Mouse (Mus musculus) neural tube, embryonic 15.5 days (tissue): Measurements from ENCODE around the gene Vcp. TPM values are rescaled to one million over a fixed set of nuclear protein-coding genes. Genes with fewer than 3 reads are reported as not detected.
"Not testable (repeated sequence)": the region's sequence is repeated elsewhere in the genome, so short reads cannot be mapped to it uniquely, and the experiment has no call there.

Experiments used
- ATAC-seq: fragments of 200-750 bp; cut with Nextera tagmentation; 2 replicates; pipeline ENCODE4 v1.8.0; 2017; ENCODE audit warnings: mild to moderate bottlenecking, moderate TSS enrichment, moderate library complexity; ENCODE audit not compliant: low FRiP score
- H3K27ac ChIP-seq: fragments of 300-500 bp; sonication (generic); replicated peaks from 2 replicates; pipeline ENCODE4 v1.5.1; 2015; ENCODE audit warnings: mild to moderate bottlenecking, inconsistent platforms
- H3K27me3 ChIP-seq: fragments of 300-500 bp; sonication (generic); replicated peaks from 2 replicates; pipeline ENCODE4 v1.6.1; 2015; ENCODE audit warnings: inconsistent platforms
- H3K36me3 ChIP-seq: fragments of 300-500 bp; sonication (generic); 2 replicates; pipeline ENCODE4 v1.6.1; 2015; ENCODE audit warnings: inconsistent platforms
- H3K4me1 ChIP-seq: fragments of 300-500 bp; sonication (generic); 2 replicates; pipeline ENCODE4 v1.6.1; 2015; ENCODE audit warnings: inconsistent platforms
- H3K4me2 ChIP-seq: fragments of 300-500 bp; sonication (generic); 2 replicates; pipeline ENCODE4 v1.6.1; 2015; ENCODE audit warnings: inconsistent platforms, mild to moderate bottlenecking, moderate library complexity
- H3K4me3 ChIP-seq: fragments of 300-500 bp; sonication (generic); replicated peaks from 2 replicates; pipeline ENCODE4 v1.5.1; 2015; ENCODE audit warnings: mild to moderate bottlenecking, inconsistent platforms
- H3K9ac ChIP-seq: fragments of 300-500 bp; sonication (generic); replicated peaks from 2 replicates; pipeline ENCODE4 v1.6.1; 2015; ENCODE audit warnings: mild to moderate bottlenecking, inconsistent platforms
- H3K9me3 ChIP-seq: fragments of 300-500 bp; sonication (generic); replicated peaks from 2 replicates; pipeline ENCODE4 v1.6.1; 2016; ENCODE audit warnings: inconsistent platforms
- WGBS: fragments of 180-500 bp; shearing (Covaris S2); methylation state at CpG from one replicate; pipeline ENCODE4 v1.1.7; 2015; ENCODE audit warnings: mixed read lengths; 5-methylcytosine and 5-hydroxymethylcytosine counted together
- polyA plus RNA-seq: library from polyadenylated mRNA; unstranded; fragments of >200 nt; fragmentation: Nextera tagmentation; extraction: Ambion mirVana; gene quantifications from 2 replicates; pipeline ENCODE4 v1.2.1, GENCODE M21; 2015

Gene Vcp
- 477 and 496 TPM in 2 replicates for polyA plus RNA-seq

GRCm38 (mm10) chr4:43000141-43000986 is at the start of gene Vcp:
Gene Vcp, minus strand, starts transcription at chr4:43000507.
- under 1% methylated on average over 48 of the region's 56 CpGs for WGBS
- not testable (repeated sequence) for H3K27me3 ChIP-seq, H3K9me3 ChIP-seq, H3K36me3 ChIP-seq
- peak; percentile 99 for ATAC-seq
- peaks cover 28% of the 10 kb centered on the region for H3K4me1 ChIP-seq
- peak within 1 kb of the TSS; percentile 97 for H3K4me3 ChIP-seq
- peak within 1 kb of the TSS; percentile 98 for H3K27ac ChIP-seq
- H3K4me2 ChIP-seq, result peak within 1 kb of the TSS; percentile 79
- peak within 1 kb of the TSS; percentile 97 for H3K9ac ChIP-seq

GRCm38 (mm10) chr4:43047231-43047630 is 46.9 kb upstream of the Vcp start:
- H3K36me3 ChIP-seq, result no peaks in the 10 kb centered on the region
- 6% methylated on average over 5 of the region's 5 CpGs for whole genome bisulfite sequencing
- peak overlapping the region; percentile 11; the same call in 1 of the 2 replicates for H3K4me2 ChIP-seq
- no peaks in the 10 kb centered on the region for H3K9me3 ChIP-seq
- H3K9ac ChIP-seq, result no peak overlapping the region
- peaks cover 33% of the 10 kb centered on the region for H3K4me1 ChIP-seq
- no peak overlapping the region for H3K4me3 ChIP-seq
- no peaks in the 10 kb centered on the region for H3K27me3 ChIP-seq
- H3K27ac ChIP-seq, result no peak overlapping the region
- ATAC-seq, result no peak

GRCm38 (mm10) chr4:43046607-43047006 is 46.3 kb upstream of the Vcp start:
- Histone ChIP-seq H3K4me1 (peaks cover 33% of the 10 kb centered on the region), H3K27ac (no peak overlapping the region), H3K9me3 (no peaks in the 10 kb centered on the region), H3K4me2 (peak overlapping the region; percentile 88), H3K9ac (no peak overlapping the region), H3K36me3 (no peaks in the 10 kb centered on the region), H3K27me3 (no peaks in the 10 kb centered on the region), H3K4me3 (no peak overlapping the region)
- WGBS, result 63% methylated on average over 5 of the region's 5 CpGs
- no peak for ATAC-seq

DNA sequence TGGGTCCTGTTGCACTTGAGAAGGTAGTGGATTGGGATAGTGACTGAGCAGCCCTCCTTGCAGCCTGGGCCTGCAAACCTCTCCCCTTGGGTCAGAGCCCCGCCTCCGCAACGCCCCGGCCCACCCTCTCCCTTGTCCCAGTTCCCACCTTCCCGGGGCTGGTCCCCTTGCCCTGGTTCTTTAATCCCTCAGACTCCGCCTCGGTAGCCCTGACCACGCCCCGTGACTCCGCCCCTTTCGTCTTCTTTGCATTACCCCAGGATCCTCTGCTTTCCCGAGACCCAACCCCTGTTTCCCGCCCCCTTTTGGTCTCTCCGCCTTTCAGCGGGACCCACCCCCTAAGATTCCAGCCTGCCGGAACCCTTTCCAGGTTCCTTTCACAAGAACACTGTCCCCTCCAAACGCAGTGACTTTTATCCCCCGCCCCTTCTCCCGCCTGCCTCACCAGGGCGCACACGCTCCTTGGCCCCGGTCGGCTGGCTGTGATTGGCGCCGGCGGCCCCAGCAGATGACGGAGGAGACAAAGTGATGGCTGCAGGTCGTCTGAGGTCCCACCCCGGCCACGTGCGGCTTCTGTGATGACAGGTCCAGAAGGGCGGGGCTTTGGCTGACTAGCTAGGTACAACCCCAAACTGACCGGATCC is 45.5 kb upstream of the Vcp start, which contains the start of gene Fam214b:
TSS of gene Fam214b (minus strand) at position 562 of the 644 bp plus-strand sequence.
- no peaks in the 10 kb centered on the region for H3K36me3 ChIP-seq
- ATAC-seq, result peak; percentile 93
- peak within 1 kb of the TSS; percentile 63 for H3K4me3 ChIP-seq
- H3K4me2 ChIP-seq, result peak within 1 kb of the TSS; percentile 88
- WGBS, result under 1% methylated on average over 32 of the region's 33 CpGs
- peak within 1 kb of the TSS; percentile 62 for H3K9ac ChIP-seq
- no peaks in the 10 kb centered on the region for H3K9me3 ChIP-seq
- peaks cover 38% of the 10 kb centered on the region for H3K4me1 ChIP-seq
- no peaks in the 10 kb centered on the region for H3K27me3 ChIP-seq
- H3K27ac ChIP-seq, result peak within 1 kb of the TSS; percentile 75

DNA sequence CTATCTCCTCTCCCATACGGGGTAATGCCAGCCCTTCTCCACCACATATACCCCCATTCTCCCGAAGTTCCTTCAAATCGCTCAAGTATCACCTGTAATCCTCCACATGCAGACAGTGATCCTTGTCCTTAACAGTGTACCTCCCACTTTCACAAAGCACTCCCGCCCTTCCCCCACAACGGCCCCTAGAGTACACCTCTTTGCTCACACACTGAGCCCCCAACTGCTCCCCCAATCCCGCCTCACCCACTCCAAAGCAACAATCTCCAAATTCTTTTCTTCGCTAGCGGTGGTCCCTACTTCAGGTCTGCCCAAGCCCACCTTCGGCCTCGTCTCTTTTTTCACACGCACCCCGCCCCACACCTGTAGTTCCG is 45.0 kb upstream of the Vcp start:
- peak; percentile 13 for ATAC-seq
- Histone ChIP-seq H3K27ac (peak overlapping the region; percentile 75), H3K27me3 (no peaks in the 10 kb centered on the region), H3K9me3 (no peaks in the 10 kb centered on the region), H3K36me3 (no peaks in the 10 kb centered on the region), H3K4me2 (peak overlapping the region; percentile 88), H3K4me3 (peak overlapping the region; percentile 63), H3K4me1 (peaks cover 42% of the 10 kb centered on the region), H3K9ac (peak overlapping the region; percentile 62)
- 4% methylated on average over 13 of the region's 13 CpGs for WGBS

DNA sequence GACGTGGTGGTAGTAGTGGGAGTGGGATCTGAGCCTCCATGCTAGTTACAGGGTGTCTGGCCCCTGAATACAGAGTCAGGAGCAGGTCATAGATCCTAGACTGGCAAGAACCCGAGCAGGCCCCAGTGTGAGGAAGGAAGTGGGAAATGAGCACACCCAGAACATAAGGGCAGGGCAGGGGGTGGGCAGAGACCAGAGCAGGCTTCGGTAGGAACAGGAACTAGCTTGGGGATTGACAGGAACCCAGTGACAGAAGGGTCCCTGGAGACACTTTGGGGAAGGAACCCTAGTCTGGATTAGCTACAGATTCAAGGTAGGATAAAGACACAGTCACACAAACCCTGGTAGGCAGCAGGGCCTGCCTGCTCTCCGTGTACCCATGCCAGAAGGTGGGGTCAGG is 44.4 kb upstream of the Vcp start:
- Histone ChIP-seq H3K4me1 (peaks cover 42% of the 10 kb centered on the region), H3K4me2 (peak overlapping the region; percentile 88), H3K9me3 (no peaks in the 10 kb centered on the region), H3K27ac (peak overlapping the region; percentile 75), H3K9ac (peak overlapping the region; percentile 62), H3K36me3 (no peaks in the 10 kb centered on the region), H3K4me3 (peak overlapping the region; percentile 63), H3K27me3 (no peaks in the 10 kb centered on the region)
- 1% methylated on average over 4 of the region's 4 CpGs for WGBS
- no peak for ATAC-seq

DNA sequence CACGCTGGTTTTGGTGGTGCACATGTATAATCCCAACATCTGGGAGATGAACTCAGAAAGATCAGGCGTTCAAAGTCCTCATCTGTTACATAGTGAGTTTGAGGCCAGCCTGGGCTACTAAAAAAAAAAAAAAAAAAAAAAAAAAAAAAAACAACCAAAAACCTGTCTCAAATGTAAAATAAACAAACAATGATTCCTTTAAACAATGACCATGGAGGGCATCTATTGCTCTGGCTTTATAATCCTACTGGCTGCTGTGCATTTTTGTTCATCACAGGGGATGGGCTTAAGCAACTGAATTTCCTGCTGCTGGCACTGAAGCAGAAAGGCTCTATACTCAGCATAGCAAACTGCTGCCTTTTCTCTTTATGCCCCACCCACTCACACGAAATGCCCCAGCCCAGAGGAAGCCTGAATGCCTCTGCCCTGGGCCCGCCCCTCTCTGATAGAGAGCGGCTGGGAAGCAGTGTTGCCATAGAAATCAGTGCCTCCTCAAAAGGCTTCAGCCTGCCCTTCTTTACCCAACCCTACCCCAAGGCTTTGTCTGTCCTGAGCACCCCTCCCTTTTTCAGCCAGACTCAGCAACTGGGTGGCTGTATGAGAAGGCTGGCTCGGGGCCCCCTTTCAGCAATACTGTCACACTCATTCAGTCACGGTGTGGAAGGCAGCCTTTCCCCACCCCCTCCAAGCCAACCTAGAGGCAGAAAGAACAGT is 43.5 kb upstream of the Vcp start:
- Histone ChIP-seq H3K4me3 (peak overlapping the region; percentile 63), H3K4me1 (peaks cover 51% of the 10 kb centered on the region), H3K4me2 (peak overlapping the region; percentile 88), H3K36me3 (no peaks in the 10 kb centered on the region), H3K9ac (no peak overlapping the region; the same call in 1 of the 2 replicates), H3K27me3 (no peaks in the 10 kb centered on the region), H3K9me3 (no peaks in the 10 kb centered on the region), H3K27ac (peak overlapping the region; percentile 75)
- 11% methylated on average over 7 of the region's 7 CpGs for WGBS
- peak; percentile 23 for ATAC-seq

GRCm38 (mm10) chr4:43040881-43041547 is 40.7 kb upstream of the Vcp start:
- H3K9me3 ChIP-seq, result no peaks in the 10 kb centered on the region
- peak overlapping the region; percentile 39; the same call in 1 of the 2 replicates for H3K27ac ChIP-seq
- H3K36me3 ChIP-seq, result peaks cover 7% of the 10 kb centered on the region
- no peak overlapping the region for H3K9ac ChIP-seq
- H3K4me3 ChIP-seq, result no peak overlapping the region
- H3K4me1 ChIP-seq, result peaks cover 64% of the 10 kb centered on the region
- no peak for ATAC-seq
- H3K4me2 ChIP-seq, result 0 out of 2 replicates have a peak overlapping the region, but pooled peaks have one; percentile 88
- WGBS, result 58% methylated on average over 9 of the region's 9 CpGs
- no peaks in the 10 kb centered on the region for H3K27me3 ChIP-seq

DNA sequence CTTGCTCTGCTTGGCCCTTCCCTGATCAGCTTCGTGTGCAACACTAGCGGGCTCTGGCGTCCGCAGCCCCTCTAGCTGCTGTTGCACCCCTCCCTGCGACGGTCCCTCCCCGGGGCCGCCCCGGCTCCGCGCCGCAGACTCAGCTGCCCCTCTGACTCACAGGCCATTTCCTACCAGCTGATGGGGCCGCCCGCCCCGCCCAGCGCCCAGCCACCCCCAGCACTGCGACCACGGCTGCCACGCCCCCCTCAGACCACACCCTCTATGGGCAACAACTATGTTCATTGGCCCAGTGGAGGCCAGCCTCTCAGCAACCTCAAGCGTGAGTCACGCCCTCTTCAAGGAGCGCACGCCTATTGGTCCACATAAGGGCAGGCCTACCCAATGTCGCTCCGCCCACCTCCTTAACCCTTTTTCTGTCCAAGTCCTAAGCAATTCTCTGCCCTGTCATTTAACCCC is 39.8 kb upstream of the Vcp start:
- Histone ChIP-seq H3K4me2 (peak overlapping the region; percentile 88), H3K4me1 (peaks cover 59% of the 10 kb centered on the region), H3K9ac (peak overlapping the region; percentile 83), H3K27ac (peak overlapping the region; percentile 82), H3K9me3 (no peaks in the 10 kb centered on the region), H3K4me3 (peak overlapping the region; percentile 82), H3K27me3 (no peaks in the 10 kb centered on the region), H3K36me3 (peaks cover 15% of the 10 kb centered on the region)
- 1% methylated on average over 25 of the region's 25 CpGs for WGBS
- ATAC-seq, result peak; percentile 95

GRCm38 (mm10) chr4:43039609-43040008 is 39.3 kb upstream of the Vcp start:
- peak overlapping the region; percentile 88 for H3K4me2 ChIP-seq
- no peaks in the 10 kb centered on the region for H3K27me3 ChIP-seq
- H3K36me3 ChIP-seq, result peaks cover 20% of the 10 kb centered on the region
- H3K9me3 ChIP-seq, result no peaks in the 10 kb centered on the region
- H3K4me3 ChIP-seq, result peak overlapping the region; percentile 82
- WGBS, result 1% methylated on average over 11 of the region's 11 CpGs
- H3K9ac ChIP-seq, result peak overlapping the region; percentile 83
- peaks cover 53% of the 10 kb centered on the region for H3K4me1 ChIP-seq
- peak overlapping the region; percentile 82 for H3K27ac ChIP-seq
- ATAC-seq, result peak; percentile 37
